ENCODE assay signal across 9 mouse cellular contexts in the genomic region with DNA sequence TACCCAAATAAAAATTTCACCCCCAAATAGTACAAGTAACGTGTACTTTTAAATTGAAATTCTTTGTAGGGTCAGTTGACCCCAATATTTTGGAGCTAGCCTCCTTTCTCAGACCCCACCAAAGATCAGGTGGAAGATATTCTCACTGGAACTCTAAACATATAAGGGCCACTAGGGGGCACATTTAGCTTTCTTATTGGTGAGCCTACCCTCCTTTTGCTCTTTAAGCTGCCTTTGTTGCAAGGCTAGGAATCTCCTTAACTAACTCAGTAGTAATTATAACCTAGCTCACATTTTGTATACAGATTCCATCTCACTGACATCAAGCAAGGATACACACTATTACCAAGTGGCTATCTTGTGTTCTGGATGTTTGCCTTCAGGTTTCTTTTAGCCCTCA.
A peak's percentile ranks its signal among the peaks of the same experiment; 100 is the strongest.
DNase-seq lines count a peak whose midpoint lies in the region; ATAC-seq and TF ChIP-seq lines count a peak whose summit lies in the region.
"Had no signal": no experiment of that assay in that cellular context is flagged by ENCODE, and none has a peak within 500 bp of the region (broad histone marks: within the 10 kb centered on the region; RNA-seq: fewer than 3 reads in every experiment).

No protein-coding gene starts in this region.

- DNase-seq in adrenal gland, adult 2 months = peak; percentile 5
- no peak for DNase-seq in adrenal gland, postnatal 4 days (ENCODE audit: low spot score in 2 of 2)
- no peak for DNase-seq in liver, postnatal 0 days
- DNase-seq in hindbrain, embryonic 14.5 days (ENCODE audit: low spot score) = peak; percentile 78
- DNase-seq in midbrain, embryonic 14.5 days = peak; percentile 80
- no peak for DNase-seq in spleen, adult 12 weeks (ENCODE audit: low spot score)
- DNase-seq in natural killer cell, adult 2 months (ENCODE audit: low spot score in 2 of 2) = no peak

- no peak overlapping the region for H3K4me3 ChIP-seq in liver, postnatal 0 days (ENCODE audit: low read depth, low read length)
- H3K4me3 ChIP-seq in liver, embryonic 12.5 days = no peak overlapping the region
- H3K4me3 ChIP-seq in hindbrain, embryonic 14.5 days (replicated peaks; ENCODE audit: low read length) = no peak overlapping the region
- no peak overlapping the region for H3K4me3 ChIP-seq in midbrain, embryonic 14.5 days (replicated peaks; ENCODE audit: low read depth, low read length)
- H3K4me3 ChIP-seq: megakaryocyte, embryonic 14.5 days had no signal

- no peak for TF ChIP-seq EP300 in liver, postnatal 0 days (IDR thresholded peaks at IDR 0.05; ENCODE audit: low read depth)

- H3K9me3 ChIP-seq in liver, postnatal 0 days (ENCODE audit: low read length) = no peaks in the 10 kb centered on the region
- no peaks in the 10 kb centered on the region for H3K9me3 ChIP-seq in liver, embryonic 12.5 days (replicated peaks)
- H3K9me3 ChIP-seq in hindbrain, embryonic 14.5 days (ENCODE audit: control insufficient read depth, low read length) = no peaks in the 10 kb centered on the region
- no peaks in the 10 kb centered on the region for H3K9me3 ChIP-seq in midbrain, embryonic 14.5 days (ENCODE audit: control insufficient read depth, low read length)
- H3K9me3 ChIP-seq: megakaryocyte, embryonic 14.5 days had no signal

- H3K9ac ChIP-seq in liver, postnatal 0 days (replicated peaks) = no peak overlapping the region
- H3K9ac ChIP-seq in liver, embryonic 12.5 days = no peak overlapping the region
- H3K9ac ChIP-seq in hindbrain, embryonic 14.5 days = no peak overlapping the region
- H3K9ac ChIP-seq in midbrain, embryonic 14.5 days (replicated peaks; ENCODE audit: low read length) = no peak overlapping the region

- H3K27me3 ChIP-seq in liver, postnatal 0 days (ENCODE audit: insufficient read depth, low read length) = no peaks in the 10 kb centered on the region
- no peaks in the 10 kb centered on the region for H3K27me3 ChIP-seq in liver, embryonic 12.5 days (replicated peaks)
- no peaks in the 10 kb centered on the region for H3K27me3 ChIP-seq in hindbrain, embryonic 14.5 days (ENCODE audit: control insufficient read depth, insufficient read depth, low read length)
- H3K27me3 ChIP-seq in midbrain, embryonic 14.5 days (ENCODE audit: control insufficient read depth, insufficient read depth, low read length) = no peaks in the 10 kb centered on the region
- H3K27me3 ChIP-seq: megakaryocyte, embryonic 14.5 days had no signal

- no peaks in the 10 kb centered on the region for H3K4me1 ChIP-seq in liver, postnatal 0 days (ENCODE audit: insufficient read depth)
- H3K4me1 ChIP-seq in liver, embryonic 12.5 days = no peaks in the 10 kb centered on the region
- H3K4me1 ChIP-seq in hindbrain, embryonic 14.5 days (replicated peaks; ENCODE audit: control insufficient read depth, insufficient read depth, low read length) = no peaks in the 10 kb centered on the region
- H3K4me1 ChIP-seq in midbrain, embryonic 14.5 days (ENCODE audit: control insufficient read depth, insufficient read depth, low read length) = no peaks in the 10 kb centered on the region
- H3K4me1 ChIP-seq: megakaryocyte, embryonic 14.5 days had no signal

- ATAC-seq in liver, postnatal 0 days = no peak
- no peak for ATAC-seq in liver, embryonic 12.5 days
- ATAC-seq in hindbrain, embryonic 14.5 days (ENCODE audit: low FRiP score) = peak; percentile 69; the same call in 1 of the 2 replicates
- ATAC-seq in midbrain, embryonic 14.5 days (ENCODE audit: low FRiP score, low TSS enrichment) = peak; percentile 40; the same call in 1 of the 2 replicates

- TF ChIP-seq CTCF in liver, postnatal 0 days (IDR thresholded peaks at IDR 0.05; ENCODE audit: low read depth) = peak; percentile 61

- H3K4me2 ChIP-seq in liver, postnatal 0 days (ENCODE audit: low read depth, low read length) = no peak overlapping the region
- no peak overlapping the region for H3K4me2 ChIP-seq in liver, embryonic 12.5 days
- H3K4me2 ChIP-seq in hindbrain, embryonic 14.5 days (replicated peaks) = no peak overlapping the region
- no peak overlapping the region for H3K4me2 ChIP-seq in midbrain, embryonic 14.5 days (ENCODE audit: low read length)

- H3K27ac ChIP-seq in liver, postnatal 0 days (ENCODE audit: low read depth) = no peak overlapping the region
- no peak overlapping the region for H3K27ac ChIP-seq in liver, embryonic 12.5 days
- no peak overlapping the region for H3K27ac ChIP-seq in hindbrain, embryonic 14.5 days
- no peak overlapping the region for H3K27ac ChIP-seq in midbrain, embryonic 14.5 days (replicated peaks; ENCODE audit: low read depth, low read length)

- WGBS in liver, postnatal 0 days (ENCODE audit: insufficient replicate concordance) = 0% methylated on average over 1 of the region's 1 CpGs
- 6% methylated on average over 1 of the region's 1 CpGs for WGBS in liver, embryonic 12.5 days (ENCODE audit: insufficient replicate concordance)
- 21% methylated on average over 1 of the region's 1 CpGs for whole genome bisulfite sequencing in hindbrain, embryonic 14.5 days
- 33% methylated on average over 1 of the region's 1 CpGs for WGBS in midbrain, embryonic 14.5 days

- H3K36me3 ChIP-seq in liver, postnatal 0 days (replicated peaks; ENCODE audit: insufficient read depth, low read length) = no peaks in the 10 kb centered on the region
- H3K36me3 ChIP-seq in liver, embryonic 12.5 days = no peaks in the 10 kb centered on the region
- no peaks in the 10 kb centered on the region for H3K36me3 ChIP-seq in hindbrain, embryonic 14.5 days (replicated peaks; ENCODE audit: control insufficient read depth, insufficient read depth)
- no peaks in the 10 kb centered on the region for H3K36me3 ChIP-seq in midbrain, embryonic 14.5 days (ENCODE audit: control insufficient read depth, insufficient read depth, low read length)

Comparison
In these comparisons a context has a peak if more than half of its experiments do, and no peak if none do; other contexts are left out.
1. DNase-seq: peak in adrenal gland, adult 2 months (single experiment), hindbrain, embryonic 14.5 days (single experiment) and midbrain, embryonic 14.5 days (single experiment); none in adrenal gland, postnatal 4 days (0 of 2), liver, postnatal 0 days (single experiment), spleen, adult 12 weeks (single experiment) and natural killer cell, adult 2 months (0 of 2).
2. ATAC-seq: peak in hindbrain, embryonic 14.5 days (single experiment) and midbrain, embryonic 14.5 days (single experiment); none in liver, postnatal 0 days (single experiment) and liver, embryonic 12.5 days (single experiment).